Mouse (Mus musculus) stomach, postnatal 0 days (tissue): ENCODE results near the gene Pianp. TPM values are rescaled to one million over a fixed set of nuclear protein-coding genes. Genes with fewer than 3 reads are reported as not detected.

ENCODE experiments used
- ATAC-seq: fragments of 200-750 bp; cut with Nextera tagmentation; 2 replicates; pipeline ENCODE4 v1.8.0; 2017; ENCODE audit not compliant: low FRiP score, low TSS enrichment
- DNase-seq: peaks from one replicate; pipeline ENCODE4 v3.0.0-alpha.2; 2016; ENCODE audit warnings: low spot score
- H3K27ac ChIP-seq: fragments of 300-500 bp; sonication (generic); replicated peaks from 2 replicates; pipeline ENCODE4 v1.5.1; 2014; ENCODE audit warnings: mild to moderate bottlenecking, control low read depth
- H3K27me3 ChIP-seq: fragments of 300-500 bp; sonication (generic); 2 replicates; pipeline ENCODE4 v1.6.1; 2014; ENCODE audit warnings: low read length; ENCODE audit not compliant: control insufficient read depth, insufficient read depth
- H3K36me3 ChIP-seq: fragments of 300-500 bp; sonication (generic); 2 replicates; pipeline ENCODE4 v1.6.1; 2014; ENCODE audit warnings: low read length, mixed read lengths; ENCODE audit not compliant: control insufficient read depth, insufficient read depth
- H3K4me1 ChIP-seq: fragments of 300-500 bp; sonication (generic); replicated peaks from 2 replicates; pipeline ENCODE4 v1.6.1; 2014; ENCODE audit warnings: antibody characterized with exemption; ENCODE audit not compliant: control insufficient read depth, insufficient read depth
- H3K4me2 ChIP-seq: fragments of 300-500 bp; sonication (generic); replicated peaks from 2 replicates; pipeline ENCODE4 v1.6.1; 2014; ENCODE audit warnings: low read depth, mild to moderate bottlenecking, control low read depth, moderate library complexity
- H3K4me3 ChIP-seq: fragments of 300-500 bp; sonication (generic); 2 replicates; pipeline ENCODE4 v1.5.1; 2014; ENCODE audit warnings: low read depth, low read length, control low read depth
- H3K9ac ChIP-seq: fragments of 300-500 bp; sonication (generic); 2 replicates; pipeline ENCODE4 v1.6.1; 2014; ENCODE audit warnings: mild to moderate bottlenecking, low read length, control low read depth, mixed read lengths
- H3K9me3 ChIP-seq: fragments of 300-500 bp; sonication (generic); 2 replicates; pipeline ENCODE4 v1.6.1; 2016; ENCODE audit warnings: low read length; ENCODE audit not compliant: control insufficient read depth
- CTCF ChIP-seq: IDR thresholded peaks from 2 replicates; pipeline ENCODE4 v1.5.1; 2016; ENCODE audit warnings: antibody characterized with exemption, low read depth, mild to moderate bottlenecking, moderate library complexity
- EP300 ChIP-seq: optimal IDR thresholded peaks from 2 replicates; pipeline ENCODE3; 2016; ENCODE audit warnings: antibody characterized with exemption
- WGBS: fragments of 180-500 bp; shearing (Covaris S2); extraction: QIAGEN DNeasy Blood & Tissue Kit; methylation state at CpG from one replicate; pipeline ENCODE4 v1.1.7; 2014; 5-methylcytosine and 5-hydroxymethylcytosine counted together
- polyA plus RNA-seq: library from polyadenylated mRNA; unstranded; fragments of >200 nt; fragmentation: Nextera tagmentation; extraction: Ambion mirVana; gene quantifications from 2 replicates; pipeline ENCODE4 v1.2.1, GENCODE M21; 2015

Pianp gene
- polyA plus RNA-seq = 3.1 and 4.0 TPM in 2 replicates

DNA sequence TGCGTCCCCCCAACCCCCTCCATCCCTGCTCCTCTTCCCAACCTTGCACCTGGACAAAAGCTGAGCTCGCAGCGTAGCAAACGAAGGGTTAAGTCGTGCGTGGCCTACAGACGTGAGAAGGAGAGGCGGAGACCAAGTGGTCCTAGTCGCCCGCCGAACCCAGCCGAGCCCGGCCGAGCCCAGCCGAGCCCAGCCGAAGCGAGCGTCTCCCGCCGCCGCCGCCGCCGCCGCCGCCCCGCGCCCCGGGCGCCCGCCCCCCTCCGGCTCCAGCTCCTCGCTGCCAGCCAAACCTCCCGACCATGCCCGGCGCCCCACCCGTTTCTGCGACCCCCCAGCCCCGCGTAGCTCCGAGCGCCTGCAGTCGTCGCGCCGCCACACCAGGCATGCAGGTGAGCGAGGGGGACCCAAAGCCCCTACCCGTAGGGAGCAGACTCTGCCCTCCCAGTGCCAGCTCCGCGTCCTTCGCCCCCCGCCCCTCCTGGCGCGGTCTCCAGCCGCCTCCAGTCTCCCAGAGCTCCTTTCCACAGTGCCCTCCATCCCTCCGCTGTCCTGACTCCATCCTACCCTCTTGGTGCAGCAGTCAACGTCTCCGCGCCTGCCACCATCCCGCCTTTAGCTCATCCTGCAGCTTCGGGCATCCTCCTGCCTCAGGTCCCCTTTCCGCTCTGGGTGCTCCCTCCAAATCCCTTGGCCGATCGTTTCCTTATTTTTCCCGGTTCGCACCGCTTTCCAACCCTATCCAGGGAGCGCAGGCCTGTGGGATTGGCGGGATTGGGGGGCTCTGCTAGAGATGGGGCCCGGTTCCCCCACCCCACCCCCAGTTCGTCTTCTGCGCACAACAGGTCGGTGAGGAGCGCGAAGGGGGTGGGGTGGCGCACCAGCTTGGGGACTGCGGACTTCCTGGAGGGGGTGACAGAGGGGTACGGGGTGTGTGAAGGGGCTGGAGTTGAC, at the start of gene Pianp:
Pianp (plus strand) TSS at position 144 of the 951 bp plus-strand sequence.
- TF ChIP-seq CTCF = no peak
- no peak for TF ChIP-seq EP300
- peak; percentile 87 for DNase-seq
- no peaks in the 10 kb centered on the region for H3K9me3 ChIP-seq
- 1% methylated on average over 60 of the region's 78 CpGs for WGBS
- H3K4me1 ChIP-seq = peaks cover 2% of the 10 kb centered on the region; the same call in 1 of the 2 replicates
- H3K4me2 ChIP-seq = peak within 1 kb of the TSS; percentile 97
- H3K27ac ChIP-seq = no peak within 1 kb of the TSS
- H3K9ac ChIP-seq = peak within 1 kb of the TSS; percentile 62
- no peaks in the 10 kb centered on the region for H3K36me3 ChIP-seq
- H3K4me3 ChIP-seq = peak within 1 kb of the TSS; percentile 58
- peak; percentile 75 for ATAC-seq
- H3K27me3 ChIP-seq = peaks cover 7% of the 10 kb centered on the region; the same call in 1 of the 2 replicates

DNA sequence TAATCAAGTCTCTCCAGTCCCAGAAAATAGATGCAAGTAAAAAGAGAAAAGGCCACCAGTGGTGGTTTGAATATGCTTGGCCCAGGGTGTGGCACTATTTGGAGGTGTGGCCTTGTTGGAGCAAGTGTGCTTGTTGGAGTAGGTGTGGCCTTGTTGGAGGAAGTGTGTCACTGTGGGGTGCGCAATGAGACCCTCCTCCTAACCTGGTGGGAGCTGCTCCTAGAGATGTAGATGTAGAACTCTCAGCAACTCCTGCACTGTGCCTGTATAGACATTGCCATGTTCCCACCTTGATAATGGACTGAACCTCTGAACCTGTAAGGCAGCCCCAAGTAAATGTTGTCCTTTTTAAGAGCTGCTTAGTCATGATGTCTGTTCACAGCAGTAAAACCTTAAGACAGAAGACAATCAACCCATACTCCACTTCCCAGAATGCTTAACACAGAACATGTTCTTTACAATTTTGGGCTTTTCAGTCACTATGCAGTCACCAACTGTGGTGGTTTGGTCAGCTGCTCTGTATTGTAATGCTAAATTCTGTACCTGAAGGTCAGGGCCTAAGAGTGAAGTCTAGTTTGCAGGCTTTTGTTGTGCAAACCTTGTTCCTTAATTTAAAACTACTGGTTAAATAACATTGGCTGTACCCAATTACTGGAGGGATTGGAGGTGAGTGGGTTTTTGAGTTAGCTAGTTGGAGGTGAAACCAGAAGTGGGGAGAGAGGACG, 42.3 kb upstream of the Pianp start:
- TF ChIP-seq EP300 = no peak
- no peak for TF ChIP-seq CTCF
- H3K4me1 ChIP-seq = no peaks in the 10 kb centered on the region
- H3K4me3 ChIP-seq = no peak overlapping the region
- no peaks in the 10 kb centered on the region for H3K27me3 ChIP-seq
- WGBS = 92% methylated on average over 2 of the region's 2 CpGs
- no peak for DNase-seq
- ATAC-seq = no peak
- peaks cover 10% of the 10 kb centered on the region for H3K36me3 ChIP-seq
- no peak overlapping the region for H3K27ac ChIP-seq
- H3K4me2 ChIP-seq = no peak overlapping the region
- no peaks in the 10 kb centered on the region for H3K9me3 ChIP-seq
- H3K9ac ChIP-seq = no peak overlapping the region

DNA sequence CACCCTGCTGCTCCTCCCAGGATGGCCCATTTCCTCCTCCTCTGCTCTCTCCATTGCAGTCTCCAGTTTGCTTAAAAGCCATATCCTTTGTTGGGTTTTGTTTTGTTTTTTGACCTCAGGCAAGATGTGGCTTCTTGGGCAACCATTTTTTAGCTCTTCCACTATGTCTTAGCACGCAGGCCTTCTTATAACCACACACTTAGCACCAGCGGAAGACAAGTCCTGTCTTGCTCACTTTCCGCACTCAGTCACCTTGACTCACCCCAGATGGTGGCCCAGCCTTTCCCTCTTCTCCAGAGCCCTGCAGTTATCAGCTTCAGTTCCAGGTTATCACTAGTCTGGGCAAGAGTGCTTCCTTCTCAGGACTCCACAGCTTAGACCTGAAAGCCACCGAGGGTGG, 41.3 kb upstream of the Pianp start:
- Histone ChIP-seq H3K9ac (no peak overlapping the region), H3K36me3 (peaks cover 15% of the 10 kb centered on the region), H3K27me3 (no peaks in the 10 kb centered on the region), H3K27ac (no peak overlapping the region), H3K4me1 (no peaks in the 10 kb centered on the region), H3K9me3 (no peaks in the 10 kb centered on the region), H3K4me2 (no peak overlapping the region), H3K4me3 (no peak overlapping the region)
- no peak for DNase-seq
- WGBS = 72% methylated on average over 4 of the region's 4 CpGs
- ATAC-seq = peak; percentile 41; the same call in 1 of the 2 replicates
- no peak for TF ChIP-seq EP300
- no peak for TF ChIP-seq CTCF

DNA sequence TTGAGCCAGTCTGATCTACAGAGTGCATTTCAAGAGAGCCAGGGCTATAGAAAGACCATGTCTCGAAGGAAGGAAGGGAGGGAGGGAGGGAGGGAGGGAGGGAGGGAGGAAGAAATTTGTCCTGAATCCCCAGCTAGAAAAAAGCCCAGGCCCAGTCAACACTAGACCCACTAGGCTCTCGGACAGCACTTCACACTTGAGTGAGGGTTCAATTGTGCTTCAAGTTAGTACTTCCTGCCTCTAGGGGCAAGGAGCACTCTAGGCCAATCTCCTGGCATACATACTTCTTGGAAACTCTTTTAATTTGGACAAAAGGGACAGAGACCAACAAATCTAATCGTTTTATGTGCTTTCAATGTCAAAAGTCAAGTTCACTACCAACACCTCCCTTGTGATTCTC, 38.4 kb upstream of the Pianp start:
- H3K9me3 ChIP-seq = no peaks in the 10 kb centered on the region
- no peak overlapping the region for H3K9ac ChIP-seq
- H3K36me3 ChIP-seq = peaks cover 19% of the 10 kb centered on the region
- H3K4me3 ChIP-seq = no peak overlapping the region
- DNase-seq (no peak), ATAC-seq (no peak)
- no peak overlapping the region for H3K27ac ChIP-seq
- H3K27me3 ChIP-seq = no peaks in the 10 kb centered on the region
- H3K4me2 ChIP-seq = no peak overlapping the region
- no peak for TF ChIP-seq CTCF
- TF ChIP-seq EP300 = no peak
- H3K4me1 ChIP-seq = no peaks in the 10 kb centered on the region
- WGBS = 83% methylated on average over 3 of the region's 3 CpGs

DNA sequence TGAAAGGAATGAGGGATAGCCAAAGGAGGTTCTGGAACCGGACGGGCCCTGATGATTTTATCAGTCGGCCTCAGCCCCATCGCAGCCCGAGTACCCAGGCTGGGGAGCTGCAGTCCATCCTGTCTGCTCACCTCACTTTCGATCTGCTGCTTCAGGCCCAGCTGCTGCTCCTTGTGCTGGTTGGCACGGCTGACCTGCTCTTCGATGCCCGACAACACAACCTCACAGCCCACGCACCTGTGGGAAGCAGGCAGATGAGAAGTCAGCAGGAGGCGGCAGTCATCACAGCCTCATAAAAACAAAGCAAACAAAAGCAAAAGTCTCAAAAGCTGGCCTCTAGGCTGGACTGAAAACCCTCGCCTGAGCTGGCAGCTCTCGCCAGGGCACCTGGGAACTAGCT, 36.5 kb upstream of the Pianp start:
- no peak overlapping the region for H3K4me3 ChIP-seq
- H3K9me3 ChIP-seq = no peaks in the 10 kb centered on the region
- 90% methylated on average over 13 of the region's 13 CpGs for WGBS
- DNase-seq (no peak), ATAC-seq (no peak)
- H3K27ac ChIP-seq = no peak overlapping the region
- TF ChIP-seq CTCF (no peak), EP300 (no peak)
- H3K36me3 ChIP-seq = peaks cover 19% of the 10 kb centered on the region
- H3K4me2 ChIP-seq = no peak overlapping the region
- no peaks in the 10 kb centered on the region for H3K27me3 ChIP-seq
- H3K4me1 ChIP-seq = 0 out of 2 replicates have a peak, but pooled peaks cover 4% of the 10 kb centered on the region
- H3K9ac ChIP-seq = no peak overlapping the region
